Mouse (Mus musculus) erythroblast, embryonic 14.5 days (primary cell): ENCODE data around the gene Sf3b6.

Experiments
- GATA1 ChIP-seq: IDR thresholded peaks from 2 replicates; pipeline ENCODE4 v1.6.1; 2012; ENCODE audit warnings: low read length, inconsistent platforms, mixed read lengths
- TAL1 ChIP-seq: IDR thresholded peaks from 3 replicates; pipeline ENCODE4 v1.6.1; 2012; ENCODE audit warnings: low read length, inconsistent platforms, mixed read lengths

- no peak for TF ChIP-seq GATA1
- no peak for TF ChIP-seq TAL1
Measured at GRCm38 (mm10) chr12:4873531-4873930, 56.2 kb downstream of the Sf3b6 start.
